Mouse (Mus musculus) inflammation-experienced regulatory T-cells, adult 16 weeks (primary cell): ENCODE data around the gene Ccdc163. TPM values are rescaled to one million over a fixed set of nuclear protein-coding genes. Genes with fewer than 3 reads are reported as not detected.

Experiments used
- polyA plus RNA-seq: library from polyadenylated mRNA; unstranded; fragments of 100-300 nt; shearing (Covaris generic); gene quantifications from one replicate; pipeline ENCODE4 v1.2.1, GENCODE M21; 2017

Ccdc163 gene
- polyA plus RNA-seq, result 20.8 TPM

GRCm38 (mm10) chr4:116708201-116708764, at the start of gene Ccdc163, which contains the start of gene Mmachc:
TSS of gene Ccdc163 (plus strand) at chr4:116708509.
TSS of gene Mmachc (minus strand) at chr4:116708406.

GRCm38 (mm10) chr4:116685402-116686061, 22.8 kb upstream of the Ccdc163 start, which contains the start of gene Prdx1:
TSS of gene Prdx1 (plus strand) at chr4:116685544.

GRCm38 (mm10) chr4:116720343-116721097, 12.2 kb downstream of the Ccdc163 start, which contains the start of gene Tesk2:
TSS of gene Tesk2 (plus strand) at chr4:116720948.

Other genes with a start within 250 kb of the Ccdc163 start
- 2.6 TPM for gene Mast2, start 244.3 kb upstream of the Ccdc163 start, polyA plus RNA-seq
- 21.1 TPM for gene Ipp, start 201.0 kb upstream of the Ccdc163 start, polyA plus RNA-seq
- gene Tmem69, start 152.6 kb upstream of the Ccdc163 start, polyA plus RNA-seq, result 27.5 TPM
- gene Gpbp1l1, start 150.9 kb upstream of the Ccdc163 start, polyA plus RNA-seq, result 46.4 TPM
- gene Ccdc17, start 111.9 kb upstream of the Ccdc163 start, polyA plus RNA-seq, result 18.3 TPM
- 50.9 TPM for gene Nasp, start 80.6 kb upstream of the Ccdc163 start, polyA plus RNA-seq
- 361 TPM for gene Akr1a1, start 56.8 kb upstream of the Ccdc163 start, polyA plus RNA-seq
- 668 TPM for gene Prdx1, start 23.0 kb upstream of the Ccdc163 start, polyA plus RNA-seq
- 8.1 TPM for gene Mmachc, start 103 bp upstream of the Ccdc163 start, polyA plus RNA-seq
- 11.4 TPM for gene Tesk2, start 12.4 kb downstream of the Ccdc163 start, polyA plus RNA-seq
- 48.2 TPM for gene Toe1, start 99.1 kb downstream of the Ccdc163 start, polyA plus RNA-seq
- 16.8 TPM for gene Mutyh, start 99.2 kb downstream of the Ccdc163 start, polyA plus RNA-seq
- 0.63 TPM for gene Hpdl, start 113.2 kb downstream of the Ccdc163 start, polyA plus RNA-seq
- gene Zswim5, start 168.9 kb downstream of the Ccdc163 start, polyA plus RNA-seq, result 0.05 TPM